Mouse (Mus musculus) forebrain, embryonic 13.5 days (tissue): ENCODE data around the gene Afap1. TPM values are rescaled to one million over a fixed set of nuclear protein-coding genes. Genes with fewer than 3 reads are reported as not detected.
A peak's percentile ranks its signal among the peaks of the same experiment; 100 is the strongest.

Experiments used
- ATAC-seq: fragments of 200-750 bp; cut with Nextera tagmentation; 2 replicates; pipeline ENCODE4 v1.8.0; 2017
- H3K27ac ChIP-seq: fragments of 300-500 bp; sonication (generic); 2 replicates; pipeline ENCODE4 v1.5.1; 2015; ENCODE audit warnings: inconsistent platforms, mild to moderate bottlenecking, moderate library complexity
- H3K27me3 ChIP-seq: fragments of 300-500 bp; sonication (generic); 2 replicates; pipeline ENCODE4 v1.6.1; 2015; ENCODE audit warnings: mild to moderate bottlenecking, inconsistent platforms
- H3K36me3 ChIP-seq: fragments of 300-500 bp; sonication (generic); 2 replicates; pipeline ENCODE4 v1.6.1; 2015; ENCODE audit warnings: mild to moderate bottlenecking, inconsistent platforms; ENCODE audit not compliant: poor library complexity, severe bottlenecking
- H3K4me1 ChIP-seq: fragments of 300-500 bp; sonication (generic); 2 replicates; pipeline ENCODE4 v1.6.1; 2015; ENCODE audit warnings: inconsistent platforms
- H3K4me2 ChIP-seq: fragments of 300-500 bp; sonication (generic); 2 replicates; pipeline ENCODE4 v1.6.1; 2015; ENCODE audit warnings: inconsistent platforms, mild to moderate bottlenecking, moderate library complexity
- H3K4me3 ChIP-seq: fragments of 300-500 bp; sonication (generic); 2 replicates; pipeline ENCODE4 v1.5.1; 2015; ENCODE audit warnings: mild to moderate bottlenecking, inconsistent platforms
- H3K9ac ChIP-seq: fragments of 300-500 bp; sonication (generic); 2 replicates; pipeline ENCODE4 v1.6.1; 2015; ENCODE audit warnings: mild to moderate bottlenecking, inconsistent platforms
- H3K9me3 ChIP-seq: fragments of 300-500 bp; sonication (generic); replicated peaks from 2 replicates; pipeline ENCODE4 v1.6.1; 2016; ENCODE audit warnings: inconsistent platforms
- WGBS: fragments of 180-500 bp; shearing (Covaris S2); methylation state at CpG from one replicate; pipeline ENCODE4 v1.1.7; 2015; 5-methylcytosine and 5-hydroxymethylcytosine counted together
- polyA plus RNA-seq: library from polyadenylated mRNA; unstranded; fragments of >200 nt; fragmentation: Nextera tagmentation; extraction: Ambion mirVana; gene quantifications from 2 replicates; pipeline ENCODE4 v1.2.1, GENCODE M21; 2015

The Afap1 gene
- polyA plus RNA-seq = 38.5 and 41.4 TPM in 2 replicates

DNA sequence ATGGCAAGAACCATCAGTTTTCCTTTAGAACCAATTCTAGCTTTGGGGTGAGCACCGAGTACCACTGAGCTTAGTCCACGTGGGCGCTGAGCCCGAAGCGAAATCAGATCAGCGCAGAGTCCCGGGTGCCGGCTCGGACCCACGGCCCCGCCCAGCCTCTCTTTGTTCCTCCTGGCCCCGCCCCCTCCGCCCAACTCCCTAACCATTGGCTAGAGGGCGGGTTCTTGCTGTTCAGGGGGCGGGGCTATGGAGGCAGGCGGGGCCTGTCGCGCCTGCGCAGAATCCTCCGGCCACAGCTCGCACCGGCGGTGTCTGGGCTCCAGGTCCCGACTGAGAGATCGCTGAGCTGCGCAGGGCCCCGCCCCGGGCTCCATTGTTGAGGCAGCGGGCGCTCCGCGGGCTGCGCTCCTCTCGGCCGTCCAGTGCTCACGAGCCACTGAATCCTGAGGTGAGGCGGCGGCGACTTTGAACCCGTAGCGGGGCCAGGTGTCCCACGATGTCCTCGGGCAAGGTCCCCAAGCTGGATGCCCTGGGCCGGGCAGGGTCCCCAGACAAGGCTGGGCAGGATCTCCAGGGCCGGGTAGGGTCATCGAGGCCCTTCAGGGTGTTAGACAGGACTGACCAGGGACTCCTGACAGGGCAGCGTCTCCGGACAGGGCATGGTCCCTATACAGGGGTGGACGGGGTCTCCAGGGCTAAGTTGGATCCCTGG lies at the start of gene Afap1:
Afap1 (plus strand) TSS at position 227 of the 712 bp plus-strand sequence.
- H3K4me2 ChIP-seq = peak within 1 kb of the TSS; percentile 84

DNA sequence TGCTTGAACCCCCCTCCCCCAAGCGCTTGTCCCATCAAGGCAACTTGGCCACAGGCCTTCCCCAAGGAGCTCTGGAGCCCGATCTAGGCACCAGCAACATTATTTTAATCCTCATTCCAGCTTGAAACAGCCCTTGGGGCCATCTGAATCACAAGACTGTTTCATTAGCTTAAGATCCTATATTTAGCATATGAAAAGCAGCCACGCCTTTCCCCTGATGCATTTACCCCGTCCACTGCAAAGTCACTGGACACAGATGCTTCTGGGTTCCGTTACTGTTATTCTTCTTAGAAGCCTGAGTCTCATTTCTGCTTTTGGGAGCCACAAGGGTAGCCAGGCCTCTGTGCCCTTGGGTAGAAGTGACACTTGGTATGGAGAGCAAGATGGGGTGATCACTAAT lies 41.6 kb upstream of the Afap1 start:
- Histone ChIP-seq H3K9me3 (no peaks in the 10 kb centered on the region), H3K27me3 (no peaks in the 10 kb centered on the region), H3K36me3 (no peaks in the 10 kb centered on the region), H3K4me2 (no peak overlapping the region), H3K4me3 (no peak overlapping the region), H3K9ac (peak overlapping the region; percentile 34; the same call in 1 of the 2 replicates), H3K4me1 (peaks cover 9% of the 10 kb centered on the region), H3K27ac (no peak overlapping the region)
- whole genome bisulfite sequencing = 44% methylated on average over 5 of the region's 5 CpGs
- ATAC-seq = no peak

More for the DNA sequence above, at the start of gene Afap1:
- H3K4me1 ChIP-seq = peaks cover 47% of the 10 kb centered on the region
- peak within 1 kb of the TSS; percentile 87 for H3K9ac ChIP-seq
- no peaks in the 10 kb centered on the region for H3K9me3 ChIP-seq
- WGBS = under 1% methylated on average over 45 of the region's 49 CpGs
- ATAC-seq = peak; percentile 94
- H3K4me3 ChIP-seq = peak within 1 kb of the TSS; percentile 62
- H3K36me3 ChIP-seq = no peaks in the 10 kb centered on the region
- H3K27me3 ChIP-seq = no peaks in the 10 kb centered on the region
- H3K27ac ChIP-seq = peak within 1 kb of the TSS; percentile 41

DNA sequence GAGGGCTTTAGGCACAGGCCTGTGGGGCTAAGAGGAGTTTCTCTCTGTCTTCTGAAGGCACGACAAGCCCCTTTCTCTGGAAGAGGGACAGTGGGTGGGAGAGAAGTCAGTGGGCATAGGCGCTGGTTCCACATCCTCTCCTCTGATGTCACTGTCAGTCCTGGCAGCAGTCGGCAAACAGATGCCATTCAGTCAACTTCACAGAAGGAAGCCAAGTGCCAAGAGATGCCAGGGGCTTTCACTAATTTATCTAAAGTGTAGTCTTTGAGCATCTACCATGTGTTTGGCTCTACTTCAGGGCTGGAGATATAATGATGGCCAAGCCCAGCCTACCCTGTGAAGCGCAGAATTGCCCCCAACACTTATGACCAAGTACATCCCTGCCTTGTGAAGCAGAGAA lies 39.7 kb upstream of the Afap1 start:
- WGBS = 85% methylated on average over 4 of the region's 4 CpGs
- no peak for ATAC-seq
- Histone ChIP-seq H3K27me3 (no peaks in the 10 kb centered on the region), H3K4me3 (no peak overlapping the region), H3K4me1 (peaks cover 9% of the 10 kb centered on the region), H3K4me2 (no peak overlapping the region), H3K9ac (no peak overlapping the region), H3K9me3 (no peaks in the 10 kb centered on the region), H3K36me3 (no peaks in the 10 kb centered on the region), H3K27ac (no peak overlapping the region)

DNA sequence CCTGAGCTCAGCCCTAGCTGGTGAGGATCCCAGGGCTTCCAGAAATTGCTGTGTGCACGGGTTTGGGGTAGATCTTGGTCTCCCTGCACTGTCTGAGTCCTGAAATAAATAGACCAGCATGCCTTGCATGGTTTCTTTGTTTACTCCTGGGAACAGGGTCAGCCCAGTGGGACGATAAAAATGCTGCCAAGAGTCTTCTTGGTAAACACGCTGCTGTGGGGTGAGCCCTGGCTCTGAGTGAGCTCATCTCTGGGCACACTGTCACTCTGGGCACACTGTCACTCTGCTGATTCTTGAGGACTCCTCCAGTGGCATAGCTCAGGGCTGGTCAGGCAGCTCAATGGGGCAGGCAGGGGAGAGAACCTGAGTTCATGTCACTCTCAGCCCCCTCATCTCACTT lies 36.9 kb upstream of the Afap1 start:
- Histone ChIP-seq H3K4me3 (no peak overlapping the region), H3K4me1 (peaks cover 4% of the 10 kb centered on the region), H3K4me2 (no peak overlapping the region), H3K9ac (no peak overlapping the region), H3K27me3 (no peaks in the 10 kb centered on the region), H3K9me3 (no peaks in the 10 kb centered on the region), H3K27ac (no peak overlapping the region), H3K36me3 (no peaks in the 10 kb centered on the region)
- no peak for ATAC-seq
- WGBS = 25% methylated on average over 3 of the region's 3 CpGs

DNA sequence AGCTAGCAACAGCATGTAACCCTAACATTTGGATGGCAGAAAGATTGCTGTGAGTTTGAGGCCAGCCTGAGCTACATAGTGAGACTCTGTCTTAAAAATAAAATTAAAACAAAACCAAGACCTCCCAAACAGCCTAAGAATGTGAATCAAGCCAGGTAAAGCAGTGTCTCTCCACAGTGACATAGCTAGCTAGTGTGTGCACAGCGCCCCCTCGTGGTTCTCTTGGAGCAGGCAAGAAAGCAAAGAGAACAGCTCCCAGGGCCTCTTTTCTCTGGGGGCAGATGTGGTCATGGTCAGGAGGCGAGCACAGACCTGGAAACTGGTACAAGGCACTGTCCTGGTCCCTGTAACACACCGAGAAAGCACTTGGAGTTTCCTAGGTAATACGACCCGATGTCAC lies 35.0 kb upstream of the Afap1 start:
- no peaks in the 10 kb centered on the region for H3K36me3 ChIP-seq
- no peaks in the 10 kb centered on the region for H3K4me1 ChIP-seq
- H3K27ac ChIP-seq = no peak overlapping the region
- no peak overlapping the region for H3K4me2 ChIP-seq
- peak; percentile 61 for ATAC-seq
- no peaks in the 10 kb centered on the region for H3K9me3 ChIP-seq
- H3K27me3 ChIP-seq = no peaks in the 10 kb centered on the region
- H3K4me3 ChIP-seq = no peak overlapping the region
- no peak overlapping the region for H3K9ac ChIP-seq
- 21% methylated on average over 6 of the region's 6 CpGs for WGBS

DNA sequence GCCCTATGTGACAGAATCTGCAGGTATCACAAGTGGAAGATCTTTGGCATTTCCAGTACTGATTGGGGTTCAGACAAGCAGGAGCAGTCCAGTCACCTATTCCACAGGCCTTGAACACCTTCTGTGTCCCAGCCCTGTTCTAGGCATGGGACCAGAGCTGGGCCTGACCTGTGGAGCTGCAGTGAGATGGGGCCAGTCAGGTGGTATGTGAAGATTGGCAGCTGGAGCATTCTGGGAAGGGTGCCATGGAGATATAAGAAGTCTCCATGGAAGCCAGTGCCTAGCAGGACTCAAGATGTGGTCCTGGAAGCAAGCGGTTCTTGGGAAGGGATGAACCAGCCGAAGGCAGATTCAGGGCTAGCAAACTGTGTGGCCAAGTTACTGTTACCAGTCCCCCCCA lies 31.7 kb upstream of the Afap1 start:
- Histone ChIP-seq H3K27me3 (no peaks in the 10 kb centered on the region), H3K9ac (no peak overlapping the region), H3K4me2 (no peak overlapping the region), H3K4me3 (no peak overlapping the region), H3K9me3 (no peaks in the 10 kb centered on the region), H3K27ac (no peak overlapping the region), H3K4me1 (no peaks in the 10 kb centered on the region), H3K36me3 (no peaks in the 10 kb centered on the region)
- 93% methylated on average over 2 of the region's 2 CpGs for WGBS
- no peak for ATAC-seq

DNA sequence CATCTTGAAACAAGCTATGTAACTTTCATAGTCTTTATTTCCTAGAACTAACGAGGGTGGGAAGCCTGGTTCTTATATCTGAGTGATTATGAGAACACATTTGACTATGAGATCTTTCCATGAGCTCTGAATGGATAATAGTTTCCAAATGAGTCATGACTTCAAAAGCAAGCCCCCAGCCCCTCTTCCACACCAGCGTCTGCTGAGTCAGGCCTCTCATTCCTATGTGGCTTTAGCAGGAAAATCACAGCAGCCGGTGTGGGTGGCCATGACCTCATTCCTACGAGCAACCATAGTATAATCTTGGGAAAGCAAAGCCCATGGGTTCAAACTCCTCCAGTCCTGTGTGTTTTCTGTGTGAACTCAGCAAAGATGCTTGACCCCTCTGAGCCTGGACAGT lies 23.1 kb upstream of the Afap1 start:
- Histone ChIP-seq H3K9ac (no peak overlapping the region), H3K4me2 (no peak overlapping the region), H3K4me3 (no peak overlapping the region), H3K27me3 (no peaks in the 10 kb centered on the region), H3K4me1 (peaks cover 11% of the 10 kb centered on the region; the same call in 1 of the 2 replicates), H3K36me3 (no peaks in the 10 kb centered on the region), H3K9me3 (no peaks in the 10 kb centered on the region), H3K27ac (no peak overlapping the region)
- 65% methylated on average over 4 of the region's 4 CpGs for WGBS
- ATAC-seq = no peak

DNA sequence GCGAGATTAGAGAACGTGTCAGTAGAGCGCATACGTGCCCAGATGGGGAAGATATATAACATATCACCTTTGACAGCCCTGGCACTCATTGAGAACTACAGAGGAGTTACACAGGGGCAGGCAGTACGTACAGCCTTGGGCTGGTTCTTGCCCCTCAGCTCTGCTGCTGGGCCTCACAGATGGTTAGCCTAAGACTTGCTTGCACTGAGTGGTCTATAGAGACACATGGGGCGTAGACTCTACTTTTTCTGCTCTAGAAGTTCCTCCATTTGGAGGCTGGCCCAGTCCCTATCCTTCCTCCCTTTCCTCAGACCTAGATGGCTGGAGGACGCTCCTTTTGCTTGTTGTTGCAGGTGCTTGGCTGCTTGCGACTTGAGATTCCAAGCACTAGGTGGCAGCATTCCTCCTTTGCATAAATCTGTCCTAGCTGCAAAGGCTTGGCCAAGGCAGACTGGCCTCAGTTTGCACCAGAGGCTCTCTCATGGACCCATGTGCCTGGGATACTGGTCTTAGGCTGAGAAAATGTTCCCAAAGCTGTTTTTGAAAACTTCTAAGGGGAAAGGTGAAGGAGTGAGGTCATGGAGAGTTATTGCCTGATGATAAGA lies 22.6 kb upstream of the Afap1 start:
- H3K27me3 ChIP-seq = no peaks in the 10 kb centered on the region

DNA sequence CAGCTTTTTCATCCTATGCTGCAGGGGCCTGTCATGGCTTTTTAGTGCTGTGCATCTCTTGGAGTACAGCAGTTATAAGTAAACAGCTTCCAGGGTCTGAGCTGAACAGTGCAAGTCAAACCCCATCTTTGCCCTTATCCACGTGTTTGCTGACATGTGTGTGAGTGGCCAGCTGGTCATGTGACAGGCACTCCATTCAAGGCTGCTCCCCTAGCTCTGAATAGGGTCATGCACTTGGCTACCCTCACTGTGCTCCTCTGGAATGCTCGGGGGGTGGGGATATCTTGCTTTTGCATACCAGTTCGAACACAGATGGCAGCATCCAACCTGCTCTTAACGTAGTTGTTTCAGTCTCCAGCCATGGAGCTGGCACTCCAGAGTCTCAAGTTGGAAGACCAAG lies 19.7 kb upstream of the Afap1 start:
- Histone ChIP-seq H3K9me3 (no peaks in the 10 kb centered on the region), H3K27me3 (no peaks in the 10 kb centered on the region; the same call in 1 of the 2 replicates), H3K4me2 (no peak overlapping the region), H3K27ac (no peak overlapping the region), H3K36me3 (no peaks in the 10 kb centered on the region), H3K4me3 (no peak overlapping the region), H3K4me1 (peaks cover 11% of the 10 kb centered on the region; the same call in 1 of the 2 replicates), H3K9ac (no peak overlapping the region)
- ATAC-seq = no peak
- 41% methylated on average over 4 of the region's 4 CpGs for WGBS

More for the DNA sequence above, 22.6 kb upstream of the Afap1 start:
- Histone ChIP-seq H3K36me3 (no peaks in the 10 kb centered on the region), H3K9ac (no peak overlapping the region), H3K27ac (no peak overlapping the region), H3K4me2 (no peak overlapping the region), H3K4me1 (peaks cover 11% of the 10 kb centered on the region; the same call in 1 of the 2 replicates), H3K4me3 (no peak overlapping the region), H3K9me3 (no peaks in the 10 kb centered on the region)
- WGBS = 56% methylated on average over 8 of the region's 8 CpGs
- peak; percentile 84 for ATAC-seq

DNA sequence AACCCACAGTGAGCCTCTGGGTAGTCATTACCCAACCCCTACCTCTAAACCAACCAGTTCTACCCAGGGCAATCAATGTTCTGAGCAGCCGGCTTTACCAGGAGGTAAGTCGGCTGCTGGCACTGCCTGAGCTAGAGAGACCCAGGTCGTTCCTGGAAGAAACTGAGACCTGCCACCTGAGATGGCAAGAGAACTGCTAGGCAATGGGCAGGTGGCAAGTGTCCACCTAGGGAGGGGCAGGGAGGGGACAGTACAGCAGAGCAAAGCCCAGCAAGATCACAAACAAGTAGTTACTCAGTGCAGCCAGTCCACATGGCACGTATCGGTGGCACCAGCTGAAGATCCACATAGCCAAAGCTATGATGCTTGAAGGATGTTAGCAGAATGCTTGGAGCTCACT lies 16.9 kb upstream of the Afap1 start:
- peaks cover 21% of the 10 kb centered on the region for H3K4me1 ChIP-seq
- no peaks in the 10 kb centered on the region; the same call in 1 of the 2 replicates for H3K27me3 ChIP-seq
- no peak overlapping the region for H3K27ac ChIP-seq
- H3K36me3 ChIP-seq = no peaks in the 10 kb centered on the region
- no peak for ATAC-seq
- no peak overlapping the region for H3K9ac ChIP-seq
- H3K4me2 ChIP-seq = no peak overlapping the region
- H3K9me3 ChIP-seq = no peaks in the 10 kb centered on the region
- no peak overlapping the region for H3K4me3 ChIP-seq
- WGBS = 93% methylated on average over 5 of the region's 5 CpGs

DNA sequence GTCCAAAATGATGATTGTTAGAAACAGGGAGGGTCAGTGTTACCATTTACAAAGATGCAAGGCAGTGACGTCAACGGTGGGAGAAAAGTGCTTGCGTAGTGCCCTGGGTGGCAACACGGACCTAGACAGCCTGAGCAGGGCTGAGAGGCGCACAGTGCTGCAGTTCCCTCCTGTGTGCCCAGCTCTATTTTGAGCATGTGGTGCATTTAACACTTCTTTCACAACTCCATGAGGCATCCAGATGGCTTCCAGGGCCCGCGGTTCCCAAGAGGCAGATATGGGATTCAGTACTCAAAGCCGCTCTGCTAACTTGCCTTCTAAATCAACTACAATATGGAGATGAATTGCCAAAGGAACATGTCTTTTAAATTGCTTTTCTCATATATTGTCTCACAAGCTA lies 13.9 kb upstream of the Afap1 start:
- ATAC-seq = peak; percentile 93
- 71% methylated on average over 8 of the region's 8 CpGs for WGBS

DNA sequence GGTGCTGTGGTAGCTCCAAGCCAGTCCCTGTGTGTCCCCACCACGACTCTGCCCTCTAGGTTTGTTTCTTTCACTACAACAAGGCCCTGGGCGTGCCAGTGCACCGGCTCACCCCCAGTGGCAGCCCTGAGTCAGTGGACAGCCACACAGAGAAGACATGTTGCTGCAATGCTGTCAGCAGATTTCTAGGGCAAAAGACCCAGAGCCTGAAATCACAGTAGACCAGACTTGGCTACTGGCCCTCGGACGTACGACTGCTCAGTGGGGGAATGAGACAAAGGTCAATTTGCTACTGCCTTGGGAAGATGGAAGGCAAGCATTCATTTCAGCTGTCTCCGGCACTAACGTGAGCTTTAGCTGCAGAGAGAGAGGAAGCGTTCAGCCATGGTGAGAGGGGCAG lies 10.7 kb upstream of the Afap1 start:
- H3K4me2 ChIP-seq = no peak overlapping the region
- peaks cover 13% of the 10 kb centered on the region for H3K4me1 ChIP-seq
- 61% methylated on average over 9 of the region's 9 CpGs for WGBS
- no peaks in the 10 kb centered on the region for H3K9me3 ChIP-seq
- H3K27me3 ChIP-seq = no peaks in the 10 kb centered on the region; the same call in 1 of the 2 replicates
- H3K9ac ChIP-seq = no peak overlapping the region
- no peak overlapping the region for H3K27ac ChIP-seq
- H3K36me3 ChIP-seq = no peaks in the 10 kb centered on the region
- no peak overlapping the region for H3K4me3 ChIP-seq
- ATAC-seq = no peak

More for the DNA sequence above, 13.9 kb upstream of the Afap1 start:
- no peak overlapping the region for H3K27ac ChIP-seq
- no peak overlapping the region for H3K4me2 ChIP-seq
- no peaks in the 10 kb centered on the region for H3K36me3 ChIP-seq
- no peaks in the 10 kb centered on the region; the same call in 1 of the 2 replicates for H3K27me3 ChIP-seq
- no peak overlapping the region for H3K4me3 ChIP-seq
- H3K9ac ChIP-seq = no peak overlapping the region
- no peaks in the 10 kb centered on the region for H3K9me3 ChIP-seq
- peaks cover 13% of the 10 kb centered on the region for H3K4me1 ChIP-seq
